9 mouse cellular contexts compared by ENCODE assay signal in the genomic region with DNA sequence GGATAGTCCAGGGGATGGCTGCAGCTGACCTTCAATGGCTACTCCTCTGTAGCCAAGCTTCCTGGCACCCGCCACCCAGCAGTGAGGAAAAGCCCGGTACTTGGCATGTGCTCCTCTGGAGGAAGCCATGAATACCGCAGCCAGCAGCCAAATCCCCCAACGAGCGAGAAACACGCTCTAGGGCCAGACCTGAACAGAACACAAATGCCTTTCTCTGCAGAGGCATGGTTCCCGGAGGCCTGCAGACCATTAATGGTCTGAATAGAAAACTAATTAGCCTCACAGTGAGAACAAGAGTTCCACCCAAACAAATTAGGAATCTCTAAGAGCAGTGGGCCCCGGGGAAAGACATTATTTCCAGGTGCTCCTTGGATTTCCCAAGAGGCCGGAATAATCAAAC. TPM values are rescaled to one million over a fixed set of nuclear protein-coding genes. Genes with fewer than 3 reads are reported as not detected.
DNase-seq lines count a peak whose midpoint lies in the region; ATAC-seq and TF ChIP-seq lines count a peak whose summit lies in the region.
"Had no signal": no experiment of that assay in that cellular context is flagged by ENCODE, and none has a peak within 500 bp of the region (broad histone marks: within the 10 kb centered on the region; RNA-seq: fewer than 3 reads in every experiment).

No protein-coding gene starts in this region.

- intact Hi-C loops in left cerebral cortex, postnatal 25 days (cut with DNase I) = no loop called here

- DNase-seq in R1 (ENCODE audit: low read depth, low spot score) = peak; percentile 84
- peak; percentile 43 to 68 for DNase-seq in left cerebral cortex, postnatal 25 days (ENCODE audit: low spot score in 2 of 2)
- DNase-seq in spleen, postnatal 36 days (ENCODE audit: low spot score in 2 of 2) = no peak
- DNase-seq: liver, embryonic 13.5 days had no signal

- H3K27me3 ChIP-seq in ES-Bruce4 (ENCODE audit: control insufficient read depth, insufficient read depth, low read length, poor library complexity, severe bottlenecking) = no peaks in the 10 kb centered on the region
- peaks cover 4% of the 10 kb centered on the region; the same call in 1 of the 2 replicates for H3K27me3 ChIP-seq in forebrain, embryonic 15.5 days
- H3K27me3 ChIP-seq in hindbrain, embryonic 15.5 days = no peaks in the 10 kb centered on the region
- H3K27me3 ChIP-seq in small intestine, adult 2 months (ENCODE audit: control insufficient read depth, insufficient read depth, low read length) = no peaks in the 10 kb centered on the region
- H3K27me3 ChIP-seq: liver, embryonic 13.5 days; stomach, embryonic 15.5 days had no signal

- H3K36me3 ChIP-seq in ES-Bruce4 (ENCODE audit: control insufficient read depth, insufficient read depth, low read length, poor library complexity, severe bottlenecking) = peaks cover 32% of the 10 kb centered on the region
- peaks cover 8% of the 10 kb centered on the region; the same call in 1 of the 2 replicates for H3K36me3 ChIP-seq in forebrain, embryonic 15.5 days
- H3K36me3 ChIP-seq in hindbrain, embryonic 15.5 days = 0 out of 2 replicates have a peak, but pooled peaks cover 12% of the 10 kb centered on the region
- H3K36me3 ChIP-seq in small intestine, adult 2 months (ENCODE audit: control insufficient read depth, insufficient read depth, low read length) = peaks cover 27% of the 10 kb centered on the region

- no peak for TF ChIP-seq CTCF in ES-Bruce4 (IDR thresholded peaks at IDR 0.05; ENCODE audit: low read depth, low read length)
- TF ChIP-seq CTCF in small intestine, adult 2 months (IDR thresholded peaks at IDR 0.05; ENCODE audit: extremely low read depth, insufficient read length, insufficient replicate concordance, low read depth, low read length) = no peak

- H3K9ac ChIP-seq in ES-Bruce4 (ENCODE audit: low read depth, poor library complexity, severe bottlenecking) = peak overlapping the region; percentile 58; the same call in 1 of the 2 replicates
- no peak overlapping the region for H3K9ac ChIP-seq in forebrain, embryonic 15.5 days (replicated peaks)
- H3K9ac ChIP-seq in hindbrain, embryonic 15.5 days = no peak overlapping the region
- H3K9ac ChIP-seq: liver, embryonic 13.5 days; stomach, embryonic 15.5 days had no signal

- H3K9me3 ChIP-seq in ES-Bruce4 (replicated peaks; ENCODE audit: control insufficient read depth, insufficient read depth, low read length, poor library complexity, severe bottlenecking) = peaks cover 31% of the 10 kb centered on the region
- H3K9me3 ChIP-seq in forebrain, embryonic 15.5 days = no peaks in the 10 kb centered on the region
- H3K9me3 ChIP-seq in hindbrain, embryonic 15.5 days = no peaks in the 10 kb centered on the region
- H3K9me3 ChIP-seq: liver, embryonic 13.5 days; stomach, embryonic 15.5 days had no signal

- H3K4me1 ChIP-seq in ES-Bruce4 (ENCODE audit: control insufficient read depth, insufficient read depth, low read length) = peaks cover 3% of the 10 kb centered on the region
- H3K4me1 ChIP-seq in forebrain, embryonic 15.5 days = peaks cover 21% of the 10 kb centered on the region
- H3K4me1 ChIP-seq in hindbrain, embryonic 15.5 days (replicated peaks) = peaks cover 10% of the 10 kb centered on the region; the same call in 1 of the 2 replicates
- peaks cover 18% of the 10 kb centered on the region for H3K4me1 ChIP-seq in small intestine, adult 2 months (ENCODE audit: control insufficient read depth, insufficient read depth, insufficient read length, low read length)
- H3K4me1 ChIP-seq: stomach, embryonic 15.5 days had no signal

- ATAC-seq in forebrain, embryonic 15.5 days (replicated peaks) = peak; percentile 93
- ATAC-seq in hindbrain, embryonic 15.5 days (ENCODE audit: low FRiP score, low read depth) = peak; percentile 88

- 5% methylated on average over 9 of the region's 9 CpGs for WGBS in forebrain, embryonic 15.5 days
- WGBS in hindbrain, embryonic 15.5 days = 48% methylated on average over 9 of the region's 9 CpGs
- 92% methylated on average over 9 of the region's 9 CpGs for WGBS in small intestine, adult 2 months

- peak; percentile 93 for TF ChIP-seq EP300 in ES-Bruce4 (IDR thresholded peaks at IDR 0.05; ENCODE audit: insufficient read depth, low read depth, low read length)

- TF ChIP-seq POLR2A in ES-Bruce4 (IDR thresholded peaks at IDR 0.05; ENCODE audit: insufficient read depth, low read length) = no peak
- no peak for TF ChIP-seq POLR2A in small intestine, adult 2 months (IDR thresholded peaks at IDR 0.05; ENCODE audit: low read depth, low read length)

- H3K4me3 ChIP-seq in ES-Bruce4 (ENCODE audit: low read depth, low read length) = no peak overlapping the region
- H3K4me3 ChIP-seq in forebrain, embryonic 15.5 days = no peak overlapping the region
- H3K4me3 ChIP-seq in hindbrain, embryonic 15.5 days = no peak overlapping the region
- H3K4me3 ChIP-seq in small intestine, adult 2 months (ENCODE audit: low read depth, low read length) = no peak overlapping the region
- H3K4me3 ChIP-seq: liver, embryonic 13.5 days; stomach, embryonic 15.5 days had no signal

- H3K27ac ChIP-seq in ES-Bruce4 (ENCODE audit: insufficient read depth, low read length) = peak overlapping the region; percentile 99
- H3K27ac ChIP-seq in forebrain, embryonic 15.5 days (replicated peaks) = peak overlapping the region; percentile 51
- peak overlapping the region; percentile 58 for H3K27ac ChIP-seq in hindbrain, embryonic 15.5 days (replicated peaks)
- H3K27ac ChIP-seq in small intestine, adult 2 months (ENCODE audit: insufficient read depth, low read depth, low read length) = 0 out of 2 replicates have a peak overlapping the region, but pooled peaks have one; percentile 31
- H3K27ac ChIP-seq: liver, embryonic 13.5 days; stomach, embryonic 15.5 days had no signal

- no peak overlapping the region for H3K4me2 ChIP-seq in forebrain, embryonic 15.5 days (replicated peaks)
- H3K4me2 ChIP-seq in hindbrain, embryonic 15.5 days = no peak overlapping the region
- H3K4me2 ChIP-seq: liver, embryonic 13.5 days; stomach, embryonic 15.5 days had no signal

RNA-seq across cellular contexts. Expression of gene Nf2, which starts 46.3 kb away (rescaled TPM):
- 77.7 and 81.5 TPM in 2 replicates for polyA plus RNA-seq in ES-Bruce4 (2011; ENCODE audit: insufficient read depth, insufficient read length, low read depth, missing spikeins)
- 67.2 and 67.3 TPM in 2 replicates for polyA plus RNA-seq in forebrain, embryonic 15.5 days (2015; fragmentation: Nextera tagmentation; extraction: Ambion mirVana)
- polyA plus RNA-seq in hindbrain, embryonic 15.5 days (2015; fragmentation: Nextera tagmentation; extraction: Ambion mirVana) = 66.8 and 72.3 TPM in 2 replicates
- 10 to 100 TPM; 76.2 to 76.5 TPM for total RNA-seq in left cerebral cortex, postnatal 25 days (2021)
- polyA plus RNA-seq in small intestine, adult 2 months (2012; rRNA removed) = 26.1 and 43.5 TPM in 2 replicates

RNA-seq across cellular contexts. Expression of gene Cabp7, which starts 56.4 kb away (rescaled TPM):
- polyA plus RNA-seq in ES-Bruce4 (2011; ENCODE audit: insufficient read depth, insufficient read length, low read depth, missing spikeins) = 3.1 and 3.5 TPM in 2 replicates
- polyA plus RNA-seq in forebrain, embryonic 15.5 days (2015; fragmentation: Nextera tagmentation; extraction: Ambion mirVana) = 1.3 and 1.8 TPM in 2 replicates
- 2.3 and 2.7 TPM in 2 replicates for polyA plus RNA-seq in hindbrain, embryonic 15.5 days (2015; fragmentation: Nextera tagmentation; extraction: Ambion mirVana)
- 10 to 100 TPM; 13.8 to 16.0 TPM for total RNA-seq in left cerebral cortex, postnatal 25 days (2021)
- polyA plus RNA-seq in small intestine, adult 2 months (2012; rRNA removed) = not detected in 2 replicates
- polyA plus RNA-seq: liver, embryonic 13.5 days had no signal

Comparison
In these comparisons a context has a peak if more than half of its experiments do, and no peak if none do; other contexts are left out.
1. H3K27ac ChIP-seq: peak in every context shown above with its lines; median percentile 99 in ES-Bruce4; 58 in hindbrain, embryonic 15.5 days; 51 in forebrain, embryonic 15.5 days; 31 in small intestine, adult 2 months.
2. DNase-seq: peak in R1 (single experiment) and left cerebral cortex, postnatal 25 days (2 of 2); none in spleen, postnatal 36 days (0 of 2).